Mouse (Mus musculus): ENCODE measurements at regions not wholly inside any gene's neighbourhood (a gene's known extent, or its start where the extent isn't known, plus 50 kb on each side); places are given as distances from the start of the nearest gene placed in this dataset.

GRCm38 (mm10) chr8:32958855-32959254 lies 469.7 kb upstream of the 5930422O12Rik start:
- TF ChIP-seq POLR2A (IDR thresholded peaks at IDR 0.05; ENCODE audit: borderline replicate concordance, insufficient read depth, low read length) (no peak), CTCF (IDR thresholded peaks at IDR 0.05; ENCODE audit: borderline replicate concordance, insufficient read depth, low read depth, low read length) (no peak)
